Mouse (Mus musculus): ENCODE measurements around the gene Bicra. TPM values are rescaled to one million over a fixed set of nuclear protein-coding genes. Genes with fewer than 3 reads are reported as not detected.
A peak's percentile ranks its signal among the peaks of the same experiment; 100 is the strongest.

The Bicra gene
- total and polyA plus RNA-seq, 3 experiments, result 5.8 to 8.4 (median 7.5) TPM

GRCm38 (mm10) chr7:16071906-16072305 is 24.2 kb upstream of the Bicra start:
- Histone ChIP-seq H3K4me3 (no peak overlapping the region), H3K79me2 (replicated peaks; ENCODE audit: control insufficient read depth, insufficient read depth, low read length) (no peaks in the 10 kb centered on the region), H3K36me3 (ENCODE audit: control insufficient read depth, insufficient read depth, low read length) (no peaks in the 10 kb centered on the region), H3K4me1 (ENCODE audit: control insufficient read depth, insufficient read depth, low read length) (no peaks in the 10 kb centered on the region), H3K27me3 (ENCODE audit: control insufficient read depth, insufficient read depth, low read length) (no peaks in the 10 kb centered on the region), H3K9ac (ENCODE audit: low read depth, low read length) (no peak overlapping the region), H3K27ac (no peak overlapping the region)
- intact Hi-C loops (cut with DNase I), result no loop called here
- DNase-seq, result no peak
- 75% methylated on average over 6 of the region's 6 CpGs for WGBS
- TF ChIP-seq CTCF (IDR thresholded peaks at IDR 0.05), result no peak

- H3K27ac ChIP-seq, result no peak overlapping the region
- no peaks in the 10 kb centered on the region for H3K4me1 ChIP-seq (ENCODE audit: control insufficient read depth, insufficient read depth, low read length)
- no peak for TF ChIP-seq EP300 (IDR thresholded peaks at IDR 0.05; ENCODE audit: insufficient read depth, low read depth, low read length)
- no peak for TF ChIP-seq CTCF (IDR thresholded peaks at IDR 0.05)
- TF ChIP-seq POLR2A (IDR thresholded peaks at IDR 0.05; ENCODE audit: insufficient read depth, low read depth, low read length), result no peak
- DNase-seq, result no peak
- intact Hi-C loops (cut with DNase I), result no loop called here
- no peaks in the 10 kb centered on the region for H3K36me3 ChIP-seq (ENCODE audit: control insufficient read depth, insufficient read depth, low read length)
- H3K9ac ChIP-seq (ENCODE audit: low read depth, low read length), result no peak overlapping the region
- no peaks in the 10 kb centered on the region for H3K27me3 ChIP-seq (ENCODE audit: control insufficient read depth, insufficient read depth, low read length)
- H3K4me3 ChIP-seq, result no peak overlapping the region
- H3K79me2 ChIP-seq (replicated peaks; ENCODE audit: control insufficient read depth, insufficient read depth, low read length), result no peaks in the 10 kb centered on the region
Measured at GRCm38 (mm10) chr7:16070846-16071245, 23.1 kb upstream of the Bicra start.

- Histone ChIP-seq H3K9ac (ENCODE audit: low read depth, low read length) (no peak overlapping the region), H3K79me2 (replicated peaks; ENCODE audit: control insufficient read depth, insufficient read depth, low read length) (no peaks in the 10 kb centered on the region), H3K4me3 (no peak overlapping the region), H3K27me3 (ENCODE audit: control insufficient read depth, insufficient read depth, low read length) (peaks cover 5% of the 10 kb centered on the region; the same call in 1 of the 2 replicates), H3K27ac (no peak overlapping the region), H3K4me1 (ENCODE audit: control insufficient read depth, insufficient read depth, low read length) (no peaks in the 10 kb centered on the region), H3K36me3 (ENCODE audit: control insufficient read depth, insufficient read depth, low read length) (no peaks in the 10 kb centered on the region)
- WGBS, result 37% methylated on average over 4 of the region's 4 CpGs
- DNase-seq, result no peak
- intact Hi-C loops (cut with DNase I), result no loop called here
- TF ChIP-seq CTCF (IDR thresholded peaks at IDR 0.05) (peak; percentile 55), EP300 (IDR thresholded peaks at IDR 0.05; ENCODE audit: insufficient read depth, low read depth, low read length) (no peak)
Measured at GRCm38 (mm10) chr7:16063490-16063889, 15.8 kb upstream of the Bicra start.

DNA sequence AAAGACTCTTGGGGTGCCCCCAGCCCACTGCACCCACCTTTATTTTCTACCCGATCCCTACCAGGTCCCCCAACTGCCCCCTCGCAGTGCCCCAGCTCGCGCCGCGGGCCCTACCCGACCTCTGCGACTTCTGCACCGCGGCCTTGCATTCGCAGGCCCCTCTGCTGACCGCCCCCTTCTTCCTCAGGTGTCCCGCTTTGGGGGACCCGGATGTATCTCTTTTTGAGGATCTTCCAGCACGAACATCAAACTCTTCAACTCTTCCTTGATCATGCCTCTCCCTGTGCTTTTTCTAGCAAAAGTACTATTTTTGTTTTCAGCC is 14.3 kb upstream of the Bicra start:
- no peaks in the 10 kb centered on the region for H3K36me3 ChIP-seq (ENCODE audit: control insufficient read depth, insufficient read depth, low read length)
- H3K79me2 ChIP-seq (replicated peaks; ENCODE audit: control insufficient read depth, insufficient read depth, low read length), result no peaks in the 10 kb centered on the region
- no peak for DNase-seq
- H3K4me1 ChIP-seq (ENCODE audit: control insufficient read depth, insufficient read depth, low read length), result no peaks in the 10 kb centered on the region
- H3K27me3 ChIP-seq (ENCODE audit: control insufficient read depth, insufficient read depth, low read length), result peaks cover 5% of the 10 kb centered on the region; the same call in 1 of the 2 replicates
- no peak overlapping the region for H3K27ac ChIP-seq
- no peak for TF ChIP-seq POLR2A (IDR thresholded peaks at IDR 0.05; ENCODE audit: insufficient read depth, low read depth, low read length)
- TF ChIP-seq CTCF (IDR thresholded peaks at IDR 0.05), result no peak
- TF ChIP-seq EP300 (IDR thresholded peaks at IDR 0.05; ENCODE audit: insufficient read depth, low read depth, low read length), result no peak
- intact Hi-C loops (cut with DNase I), result no loop called here
- WGBS, result 75% methylated on average over 15 of the region's 15 CpGs
- H3K4me3 ChIP-seq, result no peak overlapping the region
- H3K9ac ChIP-seq (ENCODE audit: low read depth, low read length), result no peak overlapping the region

- WGBS, result 55% methylated on average over 78 of the region's 80 CpGs
- H3K36me3 ChIP-seq (ENCODE audit: control insufficient read depth, insufficient read depth, low read length), result no peaks in the 10 kb centered on the region
- TF ChIP-seq EP300 (IDR thresholded peaks at IDR 0.05; ENCODE audit: insufficient read depth, low read depth, low read length) (no peak), POLR2A (IDR thresholded peaks at IDR 0.05; ENCODE audit: insufficient read depth, low read depth, low read length) (no peak), CTCF (IDR thresholded peaks at IDR 0.05) (no peak)
- no peaks in the 10 kb centered on the region for H3K79me2 ChIP-seq (replicated peaks; ENCODE audit: control insufficient read depth, insufficient read depth, low read length)
- H3K27me3 ChIP-seq (ENCODE audit: control insufficient read depth, insufficient read depth, low read length), result peaks cover 5% of the 10 kb centered on the region; the same call in 1 of the 2 replicates
- no peak within 1 kb of the TSS for H3K4me3 ChIP-seq
- H3K4me1 ChIP-seq (ENCODE audit: control insufficient read depth, insufficient read depth, low read length), result no peaks in the 10 kb centered on the region
- H3K9ac ChIP-seq (ENCODE audit: low read depth, low read length), result no peak within 1 kb of the TSS
- intact Hi-C loops (cut with DNase I), result no loop called here
- no peak for DNase-seq
- no peak within 1 kb of the TSS for H3K27ac ChIP-seq
Measured at GRCm38 (mm10) chr7:16061219-16062098, 13.7 kb upstream of the Bicra start, which contains the start of gene Zfp541. Gene Zfp541, plus strand, starts transcription at chr7:16061814.

GRCm38 (mm10) chr7:16057136-16057534 is 9.4 kb upstream of the Bicra start:
- intact Hi-C loops (cut with DNase I), result no loop called here
- Histone ChIP-seq H3K4me1 (ENCODE audit: control insufficient read depth, insufficient read depth, low read length) (no peaks in the 10 kb centered on the region), H3K27me3 (ENCODE audit: control insufficient read depth, insufficient read depth, low read length) (peaks cover 5% of the 10 kb centered on the region; the same call in 1 of the 2 replicates), H3K9ac (ENCODE audit: low read depth, low read length) (no peak overlapping the region), H3K36me3 (ENCODE audit: control insufficient read depth, insufficient read depth, low read length) (no peaks in the 10 kb centered on the region), H3K79me2 (replicated peaks; ENCODE audit: control insufficient read depth, insufficient read depth, low read length) (no peaks in the 10 kb centered on the region), H3K4me3 (no peak overlapping the region), H3K27ac (no peak overlapping the region)
- 52% methylated on average over 2 of the region's 2 CpGs for WGBS
- DNase-seq, result no peak
- TF ChIP-seq CTCF (IDR thresholded peaks at IDR 0.05) (no peak), POLR2A (IDR thresholded peaks at IDR 0.05; ENCODE audit: insufficient read depth, low read depth, low read length) (no peak), EP300 (IDR thresholded peaks at IDR 0.05; ENCODE audit: insufficient read depth, low read depth, low read length) (no peak)
